25 mouse cellular contexts compared by ENCODE assay signal in genomic region chr3:152336085-152336484, GRCm38 (mm10). TPM values are rescaled to one million over a fixed set of nuclear protein-coding genes. Genes with fewer than 3 reads are reported as not detected.
A peak's percentile ranks its signal among the peaks of the same experiment; 100 is the strongest.
DNase-seq lines count a peak whose midpoint lies in the region; ATAC-seq lines count a peak whose summit lies in the region.
"Had no signal": no experiment of that assay in that cellular context is flagged by ENCODE, and none has a peak within 500 bp of the region (broad histone marks: within the 10 kb centered on the region; RNA-seq: fewer than 3 reads in every experiment).

No protein-coding gene starts in this region.

- ATAC-seq in heart, embryonic 11.5 days (replicated peaks; ENCODE audit: insufficient number of reproducible peaks, low FRiP score, low TSS enrichment): no peak
- ATAC-seq: activated CD4-positive, CD25-positive, alpha-beta regulatory T cell, adult 4 months; CD4-positive, CD25-positive, alpha-beta regulatory T cell, adult 4 months; Patski had no signal

- 70% methylated on average over 8 of the region's 8 CpGs for WGBS in heart, embryonic 10.5 days
- 68% methylated on average over 8 of the region's 8 CpGs for WGBS in heart, embryonic 11.5 days (ENCODE audit: insufficient replicate concordance)
- WGBS in hindbrain, embryonic 10.5 days: 88% methylated on average over 8 of the region's 8 CpGs

- H3K4me3 ChIP-seq in heart, embryonic 10.5 days: no peak overlapping the region
- H3K4me3 ChIP-seq in heart, embryonic 11.5 days (ENCODE audit: low read depth, low read length): no peak overlapping the region
- no peak overlapping the region for H3K4me3 ChIP-seq in hindbrain, embryonic 10.5 days

- no peaks in the 10 kb centered on the region for H3K9me3 ChIP-seq in heart, embryonic 10.5 days
- no peaks in the 10 kb centered on the region for H3K9me3 ChIP-seq in heart, embryonic 11.5 days (replicated peaks; ENCODE audit: control insufficient read depth, low read length)
- no peaks in the 10 kb centered on the region for H3K9me3 ChIP-seq in hindbrain, embryonic 10.5 days
- H3K9me3 ChIP-seq: G1E had no signal

- H3K27me3 ChIP-seq in heart, embryonic 10.5 days (ENCODE audit: insufficient read depth, poor library complexity, severe bottlenecking): no peaks in the 10 kb centered on the region
- no peaks in the 10 kb centered on the region for H3K27me3 ChIP-seq in heart, embryonic 11.5 days (ENCODE audit: control insufficient read depth, insufficient read depth, low read length)
- no peaks in the 10 kb centered on the region for H3K27me3 ChIP-seq in hindbrain, embryonic 10.5 days (ENCODE audit: insufficient read depth, poor library complexity, severe bottlenecking)
- H3K27me3 ChIP-seq: CH12.LX, Patski had no signal

- H3K4me2 ChIP-seq in heart, embryonic 11.5 days: no peak overlapping the region

- H3K27ac ChIP-seq in heart, embryonic 10.5 days: no peak overlapping the region
- H3K27ac ChIP-seq in heart, embryonic 11.5 days (ENCODE audit: low read depth, low read length): no peak overlapping the region
- no peak overlapping the region for H3K27ac ChIP-seq in hindbrain, embryonic 10.5 days

- H3K9ac ChIP-seq in heart, embryonic 11.5 days (ENCODE audit: low read depth, low read length): no peak overlapping the region

- peak; percentile 68 for DNase-seq in heart, embryonic 10.5 days (ENCODE audit: low spot score)
- DNase-seq in R1 (ENCODE audit: low read depth, low spot score) (peak; percentile 53), WW6 (ENCODE audit: low read depth, low spot score) (peak; percentile 59), ZHBTc4 (ENCODE audit: low read depth, low spot score) (peak; percentile 61)
- DNase-seq in hindbrain, embryonic 10.5 days (ENCODE audit: low spot score): no peak
- DNase-seq in gastrocnemius, postnatal 10 days: no peak
- DNase-seq in kidney, adult 8-10 months: no peak
- DNase-seq: adrenal gland, adult 2 months; adrenal gland, adult 8-10 months; adrenal gland, postnatal 10 days; adrenal gland, postnatal 14 days; adrenal gland, postnatal 25 days; adrenal gland, postnatal 36 days; B cell, adult 2 months; cerebellum, adult 11 months; cerebellum, adult 11-12 months; cerebellum, adult 18-20 months; cerebellum, adult 2 months; cerebellum, adult 8-10 months had no signal

- H3K36me3 ChIP-seq in heart, embryonic 10.5 days: peaks cover 48% of the 10 kb centered on the region
- peaks cover 17% of the 10 kb centered on the region for H3K36me3 ChIP-seq in heart, embryonic 11.5 days (ENCODE audit: control insufficient read depth, insufficient read depth, low read length)
- peaks cover 60% of the 10 kb centered on the region for H3K36me3 ChIP-seq in hindbrain, embryonic 10.5 days

- H3K4me1 ChIP-seq in heart, embryonic 10.5 days: peaks cover 15% of the 10 kb centered on the region
- H3K4me1 ChIP-seq in heart, embryonic 11.5 days (ENCODE audit: control insufficient read depth, insufficient read depth, low read length): peaks cover 3% of the 10 kb centered on the region; the same call in 1 of the 2 replicates
- H3K4me1 ChIP-seq in hindbrain, embryonic 10.5 days (replicated peaks): peaks cover 9% of the 10 kb centered on the region

RNA-seq across cellular contexts. Expression of gene Miga1, which starts 4.1 kb away (rescaled TPM):
- polyA plus RNA-seq in heart, embryonic 10.5 days (2016; fragmentation: Nextera tagmentation; extraction: Ambion mirVana): 14.5 and 18.4 TPM in 2 replicates
- polyA plus RNA-seq in heart, embryonic 11.5 days (2014; fragmentation: Nextera tagmentation; extraction: Ambion mirVana): 12.8 and 16.7 TPM in 2 replicates
- polyA plus RNA-seq in hindbrain, embryonic 10.5 days (2016; fragmentation: Nextera tagmentation; extraction: Ambion mirVana): 16.4 and 16.9 TPM in 2 replicates
- total RNA-seq in gastrocnemius, postnatal 10 days (2021): 1 to 10 TPM; 4.2 to 4.6 TPM

RNA-seq across cellular contexts. Expression of gene Usp33, which starts 10.2 kb away (rescaled TPM):
- 36.2 and 37.6 TPM in 2 replicates for polyA plus RNA-seq in heart, embryonic 10.5 days (2016; fragmentation: Nextera tagmentation; extraction: Ambion mirVana)
- 31.9 and 35.1 TPM in 2 replicates for polyA plus RNA-seq in heart, embryonic 11.5 days (2014; fragmentation: Nextera tagmentation; extraction: Ambion mirVana)
- 49.5 and 53.8 TPM in 2 replicates for polyA plus RNA-seq in hindbrain, embryonic 10.5 days (2016; fragmentation: Nextera tagmentation; extraction: Ambion mirVana)
- 10 to 100 TPM; 23.2 to 26.3 TPM for total RNA-seq in gastrocnemius, postnatal 10 days (2021)

RNA-seq across cellular contexts. Expression of gene Zzz3, which starts 59.2 kb away (rescaled TPM):
- polyA plus RNA-seq in heart, embryonic 10.5 days (2016; fragmentation: Nextera tagmentation; extraction: Ambion mirVana): 41.1 and 42.7 TPM in 2 replicates
- 43.0 and 46.6 TPM in 2 replicates for polyA plus RNA-seq in heart, embryonic 11.5 days (2014; fragmentation: Nextera tagmentation; extraction: Ambion mirVana)
- 41.3 and 54.3 TPM in 2 replicates for polyA plus RNA-seq in hindbrain, embryonic 10.5 days (2016; fragmentation: Nextera tagmentation; extraction: Ambion mirVana)
- total RNA-seq in gastrocnemius, postnatal 10 days (2021): 10 to 100 TPM; 18.2 to 26.8 TPM

Comparison
In these comparisons a context has a peak if more than half of its experiments do, and no peak if none do; other contexts are left out.
1. DNase-seq: peak in heart, embryonic 10.5 days (single experiment), R1 (single experiment), WW6 (single experiment) and ZHBTc4 (single experiment); none in hindbrain, embryonic 10.5 days (single experiment), gastrocnemius, postnatal 10 days (single experiment) and kidney, adult 8-10 months (0 of 2).